Mouse (Mus musculus) A20 (cell line): Measurements from ENCODE around the gene Sult1c2.
"Not testable (repeated sequence)": the region's sequence is repeated elsewhere in the genome, so short reads cannot be mapped to it uniquely, and the experiment has no call there.

Experiments used
- DNase-seq: peaks from one replicate; pipeline ENCODE4 v3.0.0-alpha.2; 2011; ENCODE audit warnings: low read depth, low spot score

The Sult1c2 gene

GRCm38 (mm10) chr17:53846206-53846605 is at the start of gene Sult1c2:
TSS of gene Sult1c2 (minus strand) at chr17:53846339.
- no peak for DNase-seq

- DNase-seq, result not testable (repeated sequence)
Measured at GRCm38 (mm10) chr17:53879006-53879675, 33.0 kb upstream of the Sult1c2 start.

- DNase-seq, result no peak
Measured at GRCm38 (mm10) chr17:53874433-53874832, 28.3 kb upstream of the Sult1c2 start.

GRCm38 (mm10) chr17:53872192-53872591 is 26.1 kb upstream of the Sult1c2 start:
- no peak for DNase-seq

- no peak for DNase-seq
Measured at GRCm38 (mm10) chr17:53869931-53870330, 23.8 kb upstream of the Sult1c2 start.

- no peak for DNase-seq
Measured at GRCm38 (mm10) chr17:53865260-53865955, 19.3 kb upstream of the Sult1c2 start.

- no peak for DNase-seq
Measured at GRCm38 (mm10) chr17:53860548-53860947, 14.4 kb upstream of the Sult1c2 start.

GRCm38 (mm10) chr17:53854992-53855391 is 8.9 kb upstream of the Sult1c2 start:
- no peak for DNase-seq

- peak; percentile 44 for DNase-seq
Measured at GRCm38 (mm10) chr17:53845796-53846195, 343 bp downstream of the Sult1c2 start.

- peak; percentile 31 for DNase-seq
Measured at GRCm38 (mm10) chr17:53833366-53833765, 12.8 kb downstream of the Sult1c2 start.

- DNase-seq, result not testable (repeated sequence)
Measured at GRCm38 (mm10) chr17:53803974-53804373, 42.2 kb downstream of the Sult1c2 start.

GRCm38 (mm10) chr17:53783381-53783780 is 62.8 kb downstream of the Sult1c2 start:
- DNase-seq, result no peak
